Mouse (Mus musculus) macrophage (primary cell): ENCODE data around the gene Ctso. TPM values are rescaled to one million over a fixed set of nuclear protein-coding genes. Genes with fewer than 3 reads are reported as not detected.

ENCODE experiments used
- H3K27ac ChIP-seq: fragments of 350-480 bp; formaldehyde crosslinking; 2 replicates; pipeline ENCODE4 v1.9.0; 2021
- H3K36me3 ChIP-seq: fragments of 350-480 bp; formaldehyde crosslinking; 2 replicates; pipeline ENCODE4 v1.9.0; 2021; ENCODE audit errors: inconsistent target
- H3K4me3 ChIP-seq: fragments of 350-480 bp; formaldehyde crosslinking; 2 replicates; pipeline ENCODE4 v1.9.0; 2021; ENCODE audit errors: inconsistent target
- H3K79me2 ChIP-seq: fragments of 350-480 bp; formaldehyde crosslinking; 2 replicates; pipeline ENCODE4 v1.9.0; 2021; ENCODE audit errors: inconsistent target
- WGBS: methylation state at CpG from one replicate; pipeline ENCODE4 v1.1.7; 2026; ENCODE audit warnings: inconsistent platforms; ENCODE audit not compliant: missing documents; 5-methylcytosine and 5-hydroxymethylcytosine counted together
- polyA plus RNA-seq: library from polyadenylated mRNA; stranded (reverse); fragments of 250-400 nt; gene quantifications from 3 replicates; pipeline ENCODE4 v1.2.4, GENCODE M21; 2018; ENCODE audit warnings: inconsistent platforms
- total RNA-seq, 78 experiments: library from RNA; depleted of rRNA; stranded (reverse); fragments of 250-400 nt; gene quantifications; 1 replicate in 9 of 78; 2 replicates in 24 of 78; 3 replicates in 43 of 78; 4 replicates in 2 of 78; pipeline ENCODE4 v1.2.4; 2018; ENCODE audit warnings: inconsistent platforms in 56 of 78

Ctso gene
- total RNA-seq (2018; cell fraction: chromatin; rRNA removed) = 10 to 100 TPM; 23.0 to 90.8 (median 53.1) TPM
- total RNA-seq (2018; cell fraction: cytosol; rRNA removed) = 10 to 100 TPM; 30.8 to 45.8 (median 36.2) TPM
- 10 to 100 TPM; 28.3 to 99.1 (median 66.2) TPM for total RNA-seq (2018; cell fraction: nucleus; rRNA removed)
- 31.0 to 39.1 TPM (median 35.3 TPM) in 3 replicates for polyA plus RNA-seq

DNA sequence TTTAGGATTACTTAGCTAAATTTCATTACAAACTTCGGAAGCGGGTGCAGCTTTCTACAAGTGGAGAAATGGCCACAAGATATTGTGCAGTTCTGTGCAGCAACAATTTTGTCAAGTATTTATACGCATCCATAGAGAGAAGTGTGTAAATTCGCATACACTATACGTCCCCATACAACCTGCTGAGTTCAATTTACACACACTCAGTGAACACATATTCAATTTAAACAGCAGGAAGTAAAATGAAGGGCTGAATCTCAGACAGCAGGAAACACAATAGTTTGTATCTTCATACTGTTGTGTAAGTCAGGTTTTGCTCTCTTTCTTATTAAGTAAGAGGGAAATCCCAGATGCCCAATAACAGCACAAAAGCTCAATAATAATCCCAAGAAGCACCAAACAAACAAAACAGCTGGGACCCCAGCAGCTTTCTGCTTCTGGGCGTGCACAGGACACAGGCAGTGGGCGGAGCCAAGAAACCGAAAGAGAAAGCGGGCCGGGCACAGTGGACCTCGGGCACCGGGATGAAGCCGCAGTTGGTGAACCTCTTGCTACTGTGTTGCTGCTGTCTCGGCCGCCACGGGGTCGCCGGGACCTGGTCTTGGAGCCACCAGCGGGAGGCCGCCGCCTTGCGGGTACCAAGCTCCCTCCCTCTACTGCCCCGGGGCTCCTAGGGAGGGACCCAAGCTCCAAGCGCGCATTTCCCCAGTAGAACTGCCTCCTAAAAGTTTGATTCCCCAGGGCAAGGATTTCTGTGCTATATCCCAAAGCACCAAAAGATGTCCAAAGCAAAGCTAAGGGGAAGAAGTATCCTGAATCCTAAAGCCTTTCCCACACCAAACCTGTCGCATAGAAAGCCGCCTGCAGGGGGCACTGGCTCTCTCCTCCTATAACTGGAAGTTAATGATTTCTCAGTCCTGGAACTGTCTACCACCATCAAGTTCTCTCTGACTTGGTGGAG lies at the start of gene Ctso:
TSS of gene Ctso (plus strand) at position 461 of the 961 bp plus-strand sequence.
- peak within 1 kb of the TSS; percentile 80 for H3K4me3 ChIP-seq
- H3K27ac ChIP-seq = peak within 1 kb of the TSS; percentile 80
- no peaks in the 10 kb centered on the region for H3K36me3 ChIP-seq
- 11% methylated on average over 27 of the region's 27 CpGs for WGBS
- no peaks in the 10 kb centered on the region for H3K79me2 ChIP-seq

DNA sequence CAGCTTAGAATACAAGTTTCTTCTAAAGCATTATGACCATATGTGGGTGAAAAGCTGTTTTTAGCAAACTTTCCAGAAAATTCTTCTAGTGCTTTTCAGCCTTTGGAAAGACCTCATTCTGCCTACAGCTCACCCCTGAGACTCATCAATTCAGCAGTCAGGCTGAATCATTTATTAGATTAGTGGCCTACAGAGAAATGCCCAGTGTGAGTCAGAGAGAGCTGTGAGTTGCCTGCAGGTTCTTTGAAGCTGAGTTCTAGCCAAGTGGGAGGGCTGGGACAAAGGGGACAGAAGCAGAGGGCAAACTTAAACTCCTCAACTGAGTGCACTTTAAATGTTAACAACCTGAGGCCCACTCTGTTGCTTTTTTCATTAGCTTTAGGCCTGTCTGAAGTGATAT lies 48.5 kb upstream of the Ctso start:
- H3K79me2 ChIP-seq = no peaks in the 10 kb centered on the region
- H3K4me3 ChIP-seq = no peak overlapping the region
- H3K27ac ChIP-seq = no peak overlapping the region
- H3K36me3 ChIP-seq = no peaks in the 10 kb centered on the region

DNA sequence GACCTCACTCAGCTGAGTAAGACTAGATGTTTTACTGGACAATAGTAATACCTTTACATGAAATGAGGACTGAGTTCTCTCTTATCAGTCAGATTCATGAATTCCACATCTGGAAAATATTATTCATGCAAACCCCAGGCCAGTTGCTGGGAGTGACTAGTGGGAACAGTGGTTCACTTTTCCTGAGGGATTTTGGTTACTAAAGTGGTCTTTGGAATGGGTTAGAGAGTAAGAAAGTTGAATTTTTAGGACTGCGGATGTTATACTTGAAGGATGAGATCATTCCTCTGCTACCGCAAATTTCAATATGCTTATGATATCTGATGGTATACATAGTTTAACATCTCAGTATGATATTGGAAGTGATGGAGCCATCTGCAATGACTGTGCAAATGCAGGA lies 46.8 kb upstream of the Ctso start:
- no peaks in the 10 kb centered on the region for H3K36me3 ChIP-seq
- no peak overlapping the region for H3K27ac ChIP-seq
- no peaks in the 10 kb centered on the region for H3K79me2 ChIP-seq
- 97% methylated on average over 2 of the region's 2 CpGs for WGBS
- H3K4me3 ChIP-seq = no peak overlapping the region

DNA sequence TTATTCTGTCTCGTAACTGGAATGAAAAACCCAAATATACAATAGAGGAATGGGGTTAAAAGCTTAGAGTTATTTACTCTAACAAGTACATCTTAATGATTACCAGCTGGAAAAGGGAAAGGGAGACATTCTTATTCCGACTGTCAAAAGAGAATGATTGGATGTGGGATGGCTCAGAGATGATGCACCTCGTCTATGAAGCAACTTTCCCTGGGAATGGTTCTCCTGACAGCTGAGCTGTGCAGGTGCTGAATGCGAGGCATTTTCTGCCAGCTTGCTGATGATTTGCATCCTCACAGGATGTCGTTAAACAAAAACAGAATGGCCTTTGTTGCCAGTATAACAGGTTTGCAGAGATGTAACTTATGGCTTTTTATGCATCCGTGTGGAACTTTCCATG lies 43.3 kb upstream of the Ctso start:
- Histone ChIP-seq H3K27ac (no peak overlapping the region), H3K36me3 (no peaks in the 10 kb centered on the region), H3K4me3 (no peak overlapping the region), H3K79me2 (no peaks in the 10 kb centered on the region)
- 86% methylated on average over 6 of the region's 6 CpGs for WGBS

DNA sequence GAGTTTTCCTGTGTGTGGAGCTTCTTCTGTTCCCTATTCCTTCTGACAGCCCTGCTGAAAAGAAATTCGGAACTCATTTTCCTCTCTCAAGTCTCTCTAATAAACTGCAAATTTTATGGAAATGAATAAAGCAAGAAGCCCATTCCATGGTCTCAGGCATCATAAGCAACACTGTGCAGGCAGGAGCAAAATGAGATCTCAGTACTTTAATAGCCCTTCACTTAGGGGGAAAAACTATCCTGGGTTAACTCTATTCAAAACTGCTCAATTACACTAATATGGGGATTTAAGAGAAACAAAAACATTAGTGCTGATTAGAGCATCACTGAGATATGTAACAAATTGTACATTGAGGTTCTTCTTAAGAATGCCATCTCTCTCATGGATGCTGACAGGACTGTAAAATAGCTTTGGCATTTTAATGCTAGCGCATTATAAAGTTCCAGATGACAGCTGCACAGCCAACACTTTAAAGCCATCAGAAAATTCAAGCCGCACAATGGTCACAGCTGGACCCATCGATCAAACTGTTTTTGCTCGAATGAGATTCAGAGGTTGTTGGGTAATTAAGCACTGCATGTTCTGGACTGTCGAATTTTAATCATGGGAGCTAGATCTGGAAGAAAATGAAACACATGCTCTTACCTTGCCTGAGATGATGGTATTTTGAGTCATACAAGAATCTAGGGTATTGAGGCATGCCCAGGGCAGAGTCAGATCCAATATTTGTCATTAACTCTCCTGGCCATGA lies 21.9 kb upstream of the Ctso start:
- Histone ChIP-seq H3K79me2 (no peaks in the 10 kb centered on the region), H3K36me3 (no peaks in the 10 kb centered on the region), H3K27ac (no peak overlapping the region), H3K4me3 (no peak overlapping the region)
- 89% methylated on average over 6 of the region's 6 CpGs for WGBS

DNA sequence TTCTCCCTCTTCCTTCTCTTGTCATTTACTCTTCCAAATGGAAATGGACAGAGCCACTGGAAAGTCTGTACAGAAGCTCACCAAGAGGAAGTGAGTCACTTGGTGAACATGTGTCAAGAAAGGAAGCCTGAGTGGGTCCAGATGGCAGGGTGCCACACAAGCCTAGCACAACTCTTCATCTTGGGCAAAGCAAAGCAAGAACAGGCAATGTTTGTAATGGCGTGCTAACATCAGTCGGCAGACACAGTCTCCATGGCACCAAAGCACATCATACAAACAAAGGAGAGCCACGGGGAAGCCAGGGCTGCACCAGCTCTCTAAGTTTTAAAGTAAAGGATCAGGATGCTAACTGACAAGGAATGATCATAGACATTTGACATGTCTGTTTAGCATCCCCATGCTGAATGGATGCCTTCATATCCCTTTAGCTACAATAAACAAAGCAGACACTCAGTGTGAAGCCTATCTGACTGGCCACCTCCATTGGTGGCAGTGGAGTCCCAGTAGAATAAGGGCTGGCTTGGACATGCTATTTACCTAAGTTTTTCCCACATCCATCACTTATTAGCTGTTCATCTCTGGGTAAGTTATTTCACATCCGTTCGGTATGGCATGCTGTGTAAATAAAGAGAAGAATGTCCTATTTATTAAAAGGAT lies 16.2 kb upstream of the Ctso start:
- H3K4me3 ChIP-seq = no peak overlapping the region
- no peaks in the 10 kb centered on the region for H3K79me2 ChIP-seq
- WGBS = 83% methylated on average over 4 of the region's 5 CpGs
- no peak overlapping the region for H3K27ac ChIP-seq
- H3K36me3 ChIP-seq = no peaks in the 10 kb centered on the region

DNA sequence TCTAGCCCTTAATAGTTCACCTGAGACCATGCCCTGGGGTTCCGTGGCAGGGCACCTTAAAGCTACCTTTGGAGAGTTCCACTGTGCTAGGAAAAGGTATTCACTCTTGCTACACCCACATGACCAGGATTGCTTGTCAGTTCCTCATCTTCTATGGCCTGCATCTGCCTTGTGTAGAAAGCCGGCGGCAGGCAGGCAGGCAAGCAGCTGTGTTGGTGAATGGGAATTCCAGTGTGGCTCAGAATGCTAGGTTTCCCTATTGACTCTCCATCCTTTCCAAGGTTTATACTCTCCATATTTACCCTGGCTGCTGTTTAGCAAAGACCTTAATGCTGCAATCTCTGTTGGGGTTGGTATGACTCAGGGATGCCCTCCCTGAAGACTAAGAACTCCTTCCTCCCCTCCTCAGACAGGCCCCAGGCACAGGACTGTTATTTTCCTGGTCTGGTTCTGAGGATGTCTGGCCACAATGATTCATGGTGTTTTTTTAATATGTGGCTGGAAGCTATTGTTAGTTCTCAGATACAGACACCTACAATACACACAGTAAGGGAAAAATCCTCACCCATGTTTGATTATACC lies 15.0 kb upstream of the Ctso start:
- H3K79me2 ChIP-seq = no peaks in the 10 kb centered on the region
- H3K27ac ChIP-seq = no peak overlapping the region
- no peak overlapping the region for H3K4me3 ChIP-seq
- 100% methylated on average over 3 of the region's 3 CpGs for WGBS
- no peaks in the 10 kb centered on the region for H3K36me3 ChIP-seq

DNA sequence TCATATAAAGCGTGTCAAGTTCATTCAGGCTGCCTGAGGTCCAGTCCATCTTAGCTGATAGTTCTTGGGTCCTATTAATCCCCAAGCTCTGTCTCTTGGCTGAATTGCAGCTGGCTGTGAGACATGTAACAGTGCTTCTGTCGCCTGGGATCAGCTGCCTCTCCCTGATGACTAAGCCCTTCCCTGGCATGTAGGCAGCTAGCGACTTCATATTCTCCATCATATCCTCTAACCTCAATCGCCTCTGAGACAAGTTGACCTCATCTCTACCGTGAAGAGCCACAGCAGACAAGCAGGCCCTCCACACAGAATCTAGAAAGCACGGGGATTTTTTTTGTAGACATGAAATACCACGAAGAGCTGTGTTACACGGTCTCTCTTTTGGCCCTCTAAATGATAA lies 14.2 kb upstream of the Ctso start:
- H3K27ac ChIP-seq = no peak overlapping the region
- H3K36me3 ChIP-seq = no peaks in the 10 kb centered on the region
- H3K4me3 ChIP-seq = no peak overlapping the region
- 94% methylated on average over 8 of the region's 8 CpGs for WGBS
- no peaks in the 10 kb centered on the region for H3K79me2 ChIP-seq

DNA sequence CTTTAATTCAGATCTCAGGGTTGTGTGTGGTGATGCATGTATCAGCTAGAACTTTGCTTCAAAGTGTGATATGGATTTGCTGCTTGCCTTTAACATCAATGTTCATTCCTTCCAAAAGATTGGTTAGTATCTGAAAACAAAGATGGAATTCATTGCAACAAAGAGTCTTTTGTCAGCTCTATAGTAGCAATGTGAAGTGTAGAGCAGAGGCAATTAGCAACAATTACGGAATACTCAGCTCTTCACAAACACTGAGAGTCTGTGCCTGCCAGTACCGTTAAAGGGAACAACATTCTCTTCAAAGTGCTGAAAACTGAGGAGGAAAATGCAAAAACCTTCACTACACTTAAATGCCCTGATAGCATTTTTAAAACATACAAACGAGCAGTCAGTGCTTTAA lies 12.7 kb upstream of the Ctso start:
- Histone ChIP-seq H3K79me2 (no peaks in the 10 kb centered on the region), H3K27ac (no peak overlapping the region), H3K36me3 (no peaks in the 10 kb centered on the region), H3K4me3 (no peak overlapping the region)
- WGBS = 96% methylated on average over 3 of the region's 3 CpGs

DNA sequence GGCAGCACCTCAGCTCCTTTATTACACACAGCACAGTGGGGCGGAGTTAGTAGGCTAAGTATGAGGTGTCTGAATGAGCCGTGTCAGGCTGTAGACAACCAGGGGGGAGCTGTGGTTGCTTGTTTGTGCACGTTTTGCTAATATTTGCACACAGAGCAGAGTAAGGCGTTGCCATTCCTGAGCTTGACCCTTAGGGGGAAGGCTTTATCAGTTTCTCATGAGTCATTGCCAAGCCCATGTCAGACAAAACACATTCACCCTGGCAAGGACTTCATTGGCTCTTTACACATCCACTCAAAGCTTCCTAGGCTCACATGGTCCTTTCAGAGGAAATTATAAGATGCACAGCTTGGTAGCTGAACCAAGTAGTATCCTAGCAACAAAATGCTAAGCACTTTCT lies 9.5 kb upstream of the Ctso start:
- Histone ChIP-seq H3K27ac (no peak overlapping the region), H3K79me2 (no peaks in the 10 kb centered on the region), H3K4me3 (no peak overlapping the region), H3K36me3 (no peaks in the 10 kb centered on the region)
- 21% methylated on average over 4 of the region's 4 CpGs for WGBS

DNA sequence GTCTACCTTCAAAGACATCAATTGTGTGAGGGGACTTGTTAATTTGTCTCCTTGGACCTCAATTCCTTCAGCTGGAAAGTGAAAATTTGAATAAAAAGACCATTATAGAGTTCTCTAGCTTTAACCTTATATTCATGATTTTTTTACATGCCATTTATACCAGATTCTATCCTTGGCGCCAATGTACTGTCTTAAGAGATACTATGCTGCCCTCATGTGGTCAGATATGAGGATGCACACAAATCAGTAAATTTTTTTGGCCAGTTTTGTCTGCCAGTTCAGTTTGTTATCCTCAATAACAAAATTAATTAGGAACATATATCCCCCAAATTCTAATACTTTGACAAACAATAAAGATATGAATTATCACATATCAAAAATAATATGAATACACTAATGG lies 7.5 kb upstream of the Ctso start:
- 0% methylated on average over 1 of the region's 1 CpGs for WGBS
- Histone ChIP-seq H3K27ac (no peak overlapping the region), H3K79me2 (no peaks in the 10 kb centered on the region), H3K4me3 (no peak overlapping the region), H3K36me3 (no peaks in the 10 kb centered on the region)

DNA sequence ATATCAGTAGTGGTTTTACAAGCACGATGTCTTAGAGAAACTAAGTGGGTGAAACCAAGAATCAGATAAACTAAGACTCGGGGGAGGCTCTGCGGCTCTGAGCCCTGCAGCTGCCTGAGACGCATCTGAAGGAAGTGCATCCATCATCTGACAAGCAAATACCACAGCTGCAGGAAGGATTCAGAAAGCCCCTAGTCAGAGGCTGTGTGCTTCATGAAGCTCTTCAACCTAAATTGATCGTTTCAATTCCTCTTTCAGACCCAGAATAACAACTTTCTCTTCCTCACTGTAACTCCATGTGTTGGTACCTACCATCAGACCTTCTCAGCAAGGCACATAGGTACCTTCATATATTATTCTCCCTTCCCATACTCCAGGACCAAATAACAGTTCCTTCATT lies 6.5 kb upstream of the Ctso start:
- no peaks in the 10 kb centered on the region for H3K79me2 ChIP-seq
- H3K36me3 ChIP-seq = no peaks in the 10 kb centered on the region
- no peak overlapping the region for H3K4me3 ChIP-seq
- 8% methylated on average over 5 of the region's 5 CpGs for WGBS
- H3K27ac ChIP-seq = no peak overlapping the region

DNA sequence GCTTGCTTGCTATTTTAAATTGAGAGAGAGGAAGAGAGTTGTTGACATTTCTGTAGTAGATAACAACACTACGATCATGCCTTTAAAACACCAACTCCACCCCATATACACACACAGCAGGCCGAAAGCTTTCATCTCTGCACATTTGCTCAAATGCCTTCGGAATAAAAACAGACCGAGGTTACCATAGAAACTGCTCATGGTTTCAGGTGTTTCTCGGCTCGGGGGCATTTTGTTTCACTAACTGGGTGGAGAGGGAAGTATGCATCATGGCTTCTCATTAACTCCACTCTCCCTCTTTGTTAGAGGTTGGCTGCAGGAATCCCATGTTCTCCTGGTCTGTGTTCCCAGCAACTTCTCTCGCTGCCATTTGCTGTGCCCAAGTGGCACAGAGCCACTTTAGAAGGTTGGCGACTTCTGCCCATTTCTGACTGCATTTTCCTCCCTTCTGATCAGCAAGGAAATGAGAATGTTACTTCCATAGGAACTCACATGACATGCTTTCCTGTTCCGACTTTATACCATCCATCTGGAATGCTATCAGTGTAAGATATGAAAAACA lies 5.6 kb upstream of the Ctso start:
- Histone ChIP-seq H3K27ac (no peak overlapping the region), H3K79me2 (no peaks in the 10 kb centered on the region), H3K4me3 (no peak overlapping the region), H3K36me3 (no peaks in the 10 kb centered on the region)
- WGBS = 89% methylated on average over 9 of the region's 9 CpGs

DNA sequence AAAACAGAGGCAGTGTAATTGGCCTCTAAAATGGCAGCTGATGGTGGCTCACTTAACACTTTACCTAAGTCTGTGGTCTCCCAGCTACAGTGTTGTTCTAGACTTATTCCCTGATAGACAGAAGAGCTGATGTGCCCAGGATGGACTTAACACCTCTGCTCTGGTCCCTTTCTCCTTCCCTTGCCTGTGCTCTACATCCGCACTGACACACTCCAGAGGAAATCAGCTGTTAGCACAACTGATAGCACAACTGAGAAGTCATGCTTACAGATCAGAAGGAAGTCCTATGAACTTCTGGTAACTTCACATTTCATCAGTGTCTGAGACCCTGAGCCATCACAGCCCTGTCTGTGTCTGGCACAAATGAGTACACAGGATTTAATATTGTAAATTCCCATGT lies 3.3 kb upstream of the Ctso start:
- WGBS = 100% methylated on average over 1 of the region's 1 CpGs
- no peaks in the 10 kb centered on the region for H3K36me3 ChIP-seq
- no peak overlapping the region for H3K4me3 ChIP-seq
- no peak overlapping the region for H3K27ac ChIP-seq
- no peaks in the 10 kb centered on the region for H3K79me2 ChIP-seq
